Mouse (Mus musculus) ES-E14 (cell line): ENCODE data around the gene Aqp1.

Experiments
- CHD2 ChIP-seq: IDR thresholded peaks from 2 replicates; pipeline ENCODE4 v1.6.1; 2014; ENCODE audit warnings: mild to moderate bottlenecking, low read depth, low read length, inconsistent platforms
- HCFC1 ChIP-seq: IDR thresholded peaks from 2 replicates; pipeline ENCODE4 v1.6.1; 2012; ENCODE audit warnings: low read length, inconsistent platforms, borderline replicate concordance; ENCODE audit not compliant: insufficient read depth
- MAFK ChIP-seq: IDR thresholded peaks from 2 replicates; pipeline ENCODE4 v1.6.1; 2014; ENCODE audit warnings: mild to moderate bottlenecking, low read depth, low read length, inconsistent platforms; ENCODE audit not compliant: insufficient read depth
- ZC3H11A ChIP-seq: IDR thresholded peaks from 2 replicates; pipeline ENCODE4 v1.6.1; 2012; ENCODE audit warnings: low read depth, mild to moderate bottlenecking, inconsistent platforms, low read length, borderline replicate concordance

DNA sequence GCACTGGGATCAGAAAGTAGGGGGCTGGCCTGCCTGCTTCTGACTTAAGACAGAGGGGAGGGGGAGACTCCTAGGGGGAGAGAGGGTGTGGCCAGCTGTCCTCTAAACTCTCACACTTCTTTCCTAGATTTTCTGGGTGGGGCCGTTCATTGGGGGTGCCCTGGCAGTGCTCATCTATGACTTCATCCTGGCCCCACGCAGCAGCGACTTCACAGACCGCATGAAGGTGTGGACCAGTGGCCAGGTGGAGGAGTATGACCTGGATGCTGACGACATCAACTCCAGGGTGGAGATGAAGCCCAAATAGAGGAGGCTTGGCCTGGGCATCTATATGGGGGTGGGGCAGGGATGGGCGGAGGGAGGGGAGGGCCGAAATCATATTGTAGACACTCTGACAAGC, 10.3 kb downstream of the Aqp1 start:
- no peak for TF ChIP-seq ZC3H11A
- TF ChIP-seq CHD2, result no peak
- no peak for TF ChIP-seq HCFC1
- no peak for TF ChIP-seq MAFK
